Mouse (Mus musculus): Measurements from ENCODE around the gene Adam8. TPM values are rescaled to one million over a fixed set of nuclear protein-coding genes. Genes with fewer than 3 reads are reported as not detected.

Adam8 gene
- 1 to 10 TPM; 1.8 to 5.9 (median 4.4) TPM for total RNA-seq (2022)

- DNase-seq: no peak
Measured at GRCm38 (mm10) chr7:139992406-139992805, at the start of gene Adam8. TSS of gene Adam8 (minus strand) at chr7:139992562.

- no peak for DNase-seq
Measured at GRCm38 (mm10) chr7:140037171-140037555, 44.8 kb upstream of the Adam8 start.

GRCm38 (mm10) chr7:140036281-140037170 lies 44.2 kb upstream of the Adam8 start, which contains the start of the genes Zfp511 and Tubgcp2:
TSS of gene Zfp511 (plus strand) at chr7:140036391.
TSS of gene Tubgcp2 (minus strand) at chr7:140036669.
- peak; percentile 96 for DNase-seq

- DNase-seq: no peak
Measured at GRCm38 (mm10) chr7:140035456-140035855, 43.1 kb upstream of the Adam8 start.

GRCm38 (mm10) chr7:140033386-140033785 lies 41.0 kb upstream of the Adam8 start:
- DNase-seq: no peak

GRCm38 (mm10) chr7:140032366-140032765 lies 40.0 kb upstream of the Adam8 start:
- DNase-seq: no peak

DNA sequence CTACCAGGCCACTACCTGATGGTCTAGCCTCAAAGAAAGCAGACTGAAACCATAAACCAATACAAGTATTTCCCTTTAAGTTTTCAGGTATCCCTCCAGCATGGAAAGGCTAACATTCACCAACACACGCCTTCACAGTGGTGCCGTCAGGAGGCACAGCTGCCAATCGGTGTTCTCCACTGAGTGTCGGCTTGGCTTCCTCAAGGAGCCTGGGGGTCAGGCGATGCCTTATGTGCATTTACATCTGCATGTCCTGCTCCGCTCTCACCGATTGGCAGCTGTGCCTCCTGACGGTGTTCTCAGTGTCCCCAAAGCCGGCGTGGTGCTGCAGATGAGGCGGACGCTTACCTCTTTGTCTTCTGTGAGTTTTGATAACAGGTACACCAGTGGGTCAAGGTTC lies 39.4 kb upstream of the Adam8 start:
- DNase-seq: no peak

GRCm38 (mm10) chr7:140011336-140011735 lies 19.0 kb upstream of the Adam8 start:
- DNase-seq: no peak

DNA sequence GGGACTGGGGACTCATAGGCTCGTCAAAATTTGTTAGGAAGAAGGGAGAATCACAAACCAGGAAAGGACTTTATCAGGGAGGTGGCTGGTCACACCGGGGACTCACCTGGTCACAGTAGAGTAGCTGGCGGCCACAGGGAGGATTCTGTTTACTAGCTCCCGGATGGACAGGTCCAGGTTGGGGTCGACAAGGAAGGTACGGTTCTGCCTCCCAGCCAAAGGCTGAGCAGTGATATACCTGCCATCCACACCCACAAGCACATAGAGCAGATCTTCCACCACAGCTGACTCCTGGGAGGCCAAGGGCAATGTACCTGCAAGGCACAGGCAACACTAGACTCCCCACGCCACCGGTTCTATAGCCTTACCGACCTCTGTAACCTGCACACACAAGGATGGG lies 15.4 kb upstream of the Adam8 start:
- DNase-seq: no peak

DNA sequence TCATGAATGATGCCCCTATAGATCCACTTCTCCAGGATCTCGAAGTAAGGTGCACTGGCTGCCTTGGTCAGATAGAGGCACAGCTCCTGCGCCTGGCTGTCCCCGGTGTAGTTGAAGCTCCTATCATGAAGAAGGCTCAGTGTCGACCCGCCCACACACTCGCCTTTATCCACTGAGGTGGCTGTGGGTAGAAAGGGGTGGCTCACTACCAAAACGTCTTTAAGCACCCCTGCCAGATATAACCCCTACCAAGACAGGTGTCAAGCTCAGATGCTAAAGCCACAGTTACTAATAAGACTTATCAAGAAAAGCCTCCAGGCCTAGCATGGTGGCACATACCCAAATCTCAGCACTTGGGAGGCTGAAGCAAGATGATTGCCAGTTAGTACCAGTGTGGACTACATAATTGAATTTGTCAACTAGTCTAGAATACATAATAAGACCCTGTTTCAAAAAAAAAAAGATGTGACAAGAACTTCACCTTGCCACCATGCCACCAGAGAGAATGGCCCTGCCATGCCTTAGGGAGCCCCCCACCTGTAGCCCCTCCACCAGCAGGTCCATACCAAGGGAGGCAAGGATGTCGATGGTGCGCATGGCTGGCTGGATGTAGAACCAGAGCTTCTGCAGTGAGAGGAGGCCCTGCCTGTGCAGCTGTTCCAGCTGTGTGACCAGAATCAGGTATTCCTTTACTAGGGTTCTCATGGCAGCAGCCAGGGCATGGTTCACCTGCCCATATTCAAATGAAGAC lies 14.7 kb upstream of the Adam8 start:
- no peak for DNase-seq

- no peak for DNase-seq
Measured at GRCm38 (mm10) chr7:140004666-140005065, 12.3 kb upstream of the Adam8 start.

DNA sequence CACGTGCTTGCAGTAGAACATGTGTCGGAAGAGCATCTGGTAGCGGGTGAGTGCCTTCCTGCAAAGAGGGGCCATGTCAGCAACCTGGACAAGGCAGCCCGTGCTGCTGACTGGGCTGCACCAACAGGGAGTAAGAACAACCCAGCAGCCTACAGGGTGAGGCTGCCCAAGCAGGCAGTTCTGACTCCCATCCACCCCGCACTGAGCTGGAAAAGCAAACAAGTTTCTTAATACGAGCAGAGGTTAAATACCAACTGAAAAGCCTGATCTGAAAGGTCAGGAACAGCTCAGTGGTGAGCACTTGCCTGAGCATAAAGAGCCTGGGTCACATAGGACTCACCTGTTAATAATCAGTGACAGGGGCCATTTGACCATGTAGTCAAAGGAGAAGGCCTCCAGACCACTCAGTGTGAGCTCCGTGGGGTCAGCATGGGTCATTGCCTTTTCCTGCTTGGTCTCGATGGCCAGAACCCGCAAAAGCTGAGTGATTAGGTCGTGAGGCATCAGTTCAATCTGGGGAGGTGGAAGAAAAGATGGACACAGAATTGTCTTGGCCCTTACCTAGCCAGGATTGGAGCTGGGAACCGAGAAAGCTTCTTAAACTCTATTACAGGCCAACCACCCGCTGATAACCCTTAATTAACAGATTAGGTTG lies 8.9 kb upstream of the Adam8 start:
- no peak for DNase-seq

- peak; percentile 18 for DNase-seq
Measured at GRCm38 (mm10) chr7:139998691-139999350, 6.5 kb upstream of the Adam8 start.

GRCm38 (mm10) chr7:139994676-139995075 lies 2.3 kb upstream of the Adam8 start:
- peak; percentile 42 for DNase-seq

DNA sequence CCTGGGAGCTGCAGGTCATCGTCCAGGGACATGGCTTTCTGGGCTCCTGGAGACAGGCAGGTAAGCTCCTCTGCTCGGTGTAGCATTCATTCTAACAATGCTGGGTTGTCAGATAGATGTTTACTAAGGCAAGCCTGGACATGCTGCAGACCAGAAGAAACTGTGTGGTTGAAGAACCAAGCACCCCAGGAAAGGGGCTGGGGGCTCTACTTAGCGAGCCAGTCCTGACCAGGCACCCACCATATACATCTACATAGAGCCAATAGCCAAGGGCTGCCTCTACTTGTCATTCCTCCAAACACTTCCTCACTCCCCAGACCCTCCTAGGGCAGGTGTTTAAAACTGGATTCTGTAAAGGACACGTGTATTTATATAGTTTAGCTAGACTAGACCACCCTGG lies 1.8 kb upstream of the Adam8 start:
- no peak for DNase-seq

GRCm38 (mm10) chr7:139993532-139993931 lies 1.2 kb upstream of the Adam8 start:
- no peak for DNase-seq

DNA sequence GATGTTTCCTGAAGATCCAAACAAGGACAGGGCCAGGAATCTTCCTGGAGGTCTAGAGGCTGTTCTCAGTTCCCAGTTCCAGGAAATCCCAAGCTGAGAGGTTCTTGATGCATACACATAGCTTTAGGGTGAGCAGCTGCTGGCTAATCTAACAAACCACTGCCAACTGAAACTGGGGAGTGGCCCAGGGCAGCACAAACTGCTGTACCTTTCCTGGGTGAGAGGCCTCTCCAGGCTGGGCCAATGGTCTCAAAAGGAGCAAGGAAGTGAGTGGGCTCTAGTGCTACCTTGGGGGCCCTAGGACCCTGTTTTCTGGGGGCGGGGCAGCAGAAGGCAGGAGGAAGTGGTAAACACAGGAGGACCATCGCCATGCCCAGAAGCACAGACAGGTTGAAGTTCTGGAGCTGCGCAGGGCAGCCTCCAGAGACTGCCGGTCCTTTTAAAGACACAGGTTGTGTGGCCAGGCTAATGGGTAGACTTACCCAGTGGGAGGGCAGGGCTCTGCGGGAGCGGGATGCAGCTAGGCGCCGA lies 1.4 kb downstream of the Adam8 start:
- no peak for DNase-seq

- no peak for DNase-seq
Measured at GRCm38 (mm10) chr7:139988272-139988671, 4.1 kb downstream of the Adam8 start.

DNA sequence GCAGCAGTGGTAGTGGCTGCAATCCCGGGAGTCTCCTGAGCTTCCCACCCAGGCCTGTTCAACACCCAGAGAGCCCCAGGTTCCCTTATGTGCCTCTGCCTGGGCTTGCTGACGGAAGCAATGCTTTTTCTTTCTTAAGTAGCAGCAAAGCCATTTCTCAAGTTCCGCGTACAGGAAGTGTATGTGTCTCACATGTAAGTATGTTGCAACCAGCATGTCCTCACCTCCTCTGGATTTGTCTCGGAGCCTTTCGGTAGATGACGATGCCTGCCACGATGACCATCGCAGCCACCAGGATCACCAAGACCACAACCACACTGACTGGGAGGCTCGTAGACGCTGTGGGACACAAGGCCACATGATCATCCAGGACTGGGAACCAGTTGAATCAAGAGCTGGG lies 7.9 kb downstream of the Adam8 start:
- DNase-seq: no peak

DNA sequence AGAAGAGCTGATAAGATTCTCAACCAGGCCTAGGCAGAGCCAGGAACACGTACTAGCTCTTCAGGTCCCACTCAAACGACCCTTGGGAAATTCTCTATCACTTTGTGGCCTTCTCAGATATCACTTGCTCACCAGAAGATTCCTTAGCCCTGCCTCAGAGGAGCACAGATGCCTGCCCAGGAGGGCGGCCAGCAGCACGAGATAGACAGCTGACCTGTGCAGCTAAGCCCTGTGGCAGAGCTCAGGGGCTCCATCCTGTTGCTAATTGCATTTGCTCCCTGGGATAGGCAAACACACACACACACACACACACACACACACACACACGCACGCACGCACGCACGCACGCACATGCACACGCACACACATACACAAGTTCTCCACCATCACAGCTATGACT lies 10.3 kb downstream of the Adam8 start:
- no peak for DNase-seq

DNA sequence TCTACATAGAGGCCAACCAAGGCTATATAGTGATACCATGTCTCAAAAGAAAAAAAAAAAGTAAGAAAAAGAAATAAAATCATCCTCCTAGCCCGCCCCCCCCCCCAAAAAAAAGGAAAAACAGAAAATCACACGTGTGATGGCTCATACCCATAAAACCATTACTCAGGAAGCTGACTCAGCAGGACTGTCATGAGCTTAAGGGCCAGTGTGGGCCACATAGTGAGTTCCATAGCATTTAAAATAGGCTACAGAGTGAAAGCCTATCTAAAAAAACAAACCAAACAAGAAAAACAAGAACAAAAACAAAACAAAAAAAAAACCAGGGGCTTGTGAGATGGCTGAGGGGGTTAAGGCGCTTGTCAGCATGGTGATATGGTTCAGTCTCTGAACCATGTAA lies 11.6 kb downstream of the Adam8 start:
- DNase-seq: no peak

DNA sequence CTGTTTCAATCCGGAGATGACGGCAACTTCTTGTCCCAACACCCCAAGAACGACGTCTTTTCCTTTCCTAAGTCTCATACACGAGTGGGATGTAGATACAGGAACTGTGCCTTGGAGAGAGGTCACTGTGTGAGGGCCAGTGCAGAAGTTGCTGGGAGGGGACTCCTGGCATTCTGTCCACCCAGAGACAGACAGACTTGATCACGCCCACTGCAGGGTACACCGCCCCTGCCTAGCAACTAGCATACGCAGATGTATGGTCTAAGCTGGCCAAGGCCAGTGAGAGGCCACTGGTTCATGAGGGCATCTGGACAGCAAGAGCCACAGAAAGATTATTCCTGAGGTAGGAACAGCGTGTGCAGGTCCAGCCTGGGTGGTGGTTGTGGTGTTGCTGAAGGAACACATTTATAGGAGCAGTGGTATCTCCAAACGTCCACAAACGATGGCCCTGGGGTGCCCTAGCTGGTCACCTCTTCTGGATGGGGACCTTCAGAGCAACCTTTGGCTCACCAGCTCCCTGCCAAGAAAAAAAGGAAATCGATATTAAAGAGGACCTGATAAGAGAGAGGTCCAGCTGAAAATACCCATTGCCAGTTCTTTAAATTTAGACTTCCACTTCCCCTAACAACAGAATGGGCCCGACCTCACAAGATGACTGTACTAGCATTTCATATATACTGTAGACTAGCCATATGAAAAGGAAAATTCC lies 13.2 kb downstream of the Adam8 start:
- DNase-seq: no peak
